Mouse (Mus musculus) duodenum, adult 2 months (tissue): Measurements from ENCODE around the gene Rrbp1. TPM values are rescaled to one million over a fixed set of nuclear protein-coding genes. Genes with fewer than 3 reads are reported as not detected.

Experiments used
- polyA plus RNA-seq: library from polyadenylated mRNA; depleted of rRNA; stranded (reverse); fragments of >200 nt; gene quantifications from 2 replicates; pipeline ENCODE4 v1.2.3, GENCODE M21; 2012; ENCODE audit warnings: low replicate concordance; rRNA removed

Gene Rrbp1
- 89.0 and 110 TPM in 2 replicates for polyA plus RNA-seq

DNA sequence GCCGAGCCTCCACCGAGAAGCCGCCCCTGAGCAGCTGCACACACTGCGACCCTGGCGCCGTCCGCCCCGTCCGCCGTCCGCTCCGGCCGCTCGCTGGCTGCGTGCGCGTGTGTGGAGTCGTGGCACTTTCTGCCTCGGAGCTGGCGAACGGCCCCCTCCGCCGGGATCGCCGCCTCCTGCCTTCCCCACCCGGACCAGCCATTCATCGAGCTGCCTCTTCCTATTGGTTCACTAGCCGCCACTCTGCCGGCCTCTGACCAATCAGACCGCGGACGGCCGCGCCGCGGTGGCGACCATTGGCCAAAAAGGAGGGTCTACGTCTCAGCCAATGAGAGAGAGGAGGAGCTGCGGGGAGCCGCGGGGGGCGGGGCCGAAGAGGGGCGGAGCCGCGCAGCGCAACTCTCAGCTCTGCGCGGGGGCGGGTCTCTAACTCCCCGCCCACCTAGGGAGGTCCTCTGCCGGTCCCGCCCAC is at the start of gene Rrbp1:
TSS of gene Rrbp1 (minus strand) at position 184 of the 472 bp plus-strand sequence.

GRCm38 (mm10) chr2:144032664-144033063 is 21.6 kb upstream of the Rrbp1 start, which contains the start of gene Banf2:
Gene Banf2, plus strand, starts transcription at chr2:144033059.

DNA sequence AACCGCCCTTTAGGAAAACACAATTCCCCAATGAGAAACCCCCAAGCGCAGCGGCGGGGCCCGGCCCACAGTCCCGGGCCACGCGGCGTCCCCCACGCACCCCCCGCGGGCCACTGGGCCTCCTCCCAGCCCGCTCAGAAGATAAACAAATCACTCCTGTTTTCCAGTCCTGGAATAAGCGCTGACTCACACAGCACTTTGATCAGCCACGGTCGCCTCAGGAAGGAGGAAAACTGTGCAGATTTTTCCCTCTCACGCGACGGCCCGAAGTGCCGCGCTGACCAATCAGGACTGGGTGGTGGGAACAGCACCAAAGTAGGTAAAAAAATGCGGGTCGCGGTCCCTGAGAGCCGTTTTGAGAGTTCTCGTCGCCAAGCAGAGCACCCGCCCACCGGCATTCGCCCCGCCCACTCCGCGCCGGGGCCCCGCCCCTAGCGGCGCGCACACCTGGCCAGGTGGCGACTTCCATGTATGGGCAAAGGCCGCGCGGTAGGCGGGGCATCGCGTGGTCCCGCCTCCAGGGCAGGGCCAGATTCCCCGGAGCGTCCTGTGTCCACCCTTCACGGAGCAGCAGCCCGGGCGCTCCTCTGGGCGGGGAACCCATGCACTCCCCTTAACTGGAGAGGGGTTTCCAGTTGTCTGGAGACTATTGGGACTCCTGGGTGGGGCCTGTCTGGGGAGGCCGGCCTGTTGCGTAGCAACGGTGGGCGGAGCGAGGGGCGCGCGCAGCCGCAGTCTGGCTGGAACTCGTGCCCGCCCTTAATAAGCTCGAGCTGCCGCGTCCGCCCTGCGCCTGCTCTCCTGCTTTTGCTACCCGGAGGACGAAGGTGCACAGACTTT is 96.1 kb downstream of the Rrbp1 start, which contains the start of gene Dstn:
TSS of gene Dstn (plus strand) at position 561 of the 840 bp plus-strand sequence.

Other genes starting within 250 kb of the Rrbp1 start
- gene Bfsp1, start 148.1 kb downstream of the Rrbp1 start, polyA plus RNA-seq, result 1.8 and 3.7 TPM in 2 replicates
- gene Dstn, start 95.9 kb downstream of the Rrbp1 start, polyA plus RNA-seq, result 39.2 and 42.8 TPM in 2 replicates
- gene Banf2, start 21.8 kb upstream of the Rrbp1 start, polyA plus RNA-seq, result not detected in 2 replicates